Mouse (Mus musculus) brain, embryonic 14.5 days (tissue): ENCODE measurements at regions not wholly inside any gene's neighbourhood (a gene's known extent, or its start where the extent isn't known, plus 50 kb on each side); places are given as distances from the start of the nearest gene placed in this dataset.
A peak's percentile ranks its signal among the peaks of the same experiment; 100 is the strongest.

Experiments
- DNase-seq: peaks from one replicate; pipeline ENCODE4 v3.0.0-alpha.2; 2011; ENCODE audit warnings: low read depth
- CTCF ChIP-seq: fragments of 200-500 bp; IDR thresholded peaks from 2 replicates; pipeline ENCODE4 v1.5.1; 2012; ENCODE audit warnings: inconsistent platforms, mild to moderate bottlenecking, moderate library complexity, borderline replicate concordance; ENCODE audit not compliant: insufficient read depth, insufficient read length; ENCODE audit errors: extremely low read depth
- POLR2A ChIP-seq: fragments of 200-500 bp; IDR thresholded peaks from 2 replicates; pipeline ENCODE4 v1.6.1; 2012; ENCODE audit warnings: mild to moderate bottlenecking, inconsistent platforms, borderline replicate concordance; ENCODE audit not compliant: poor library complexity, insufficient read depth, insufficient read length, severe bottlenecking; ENCODE audit errors: extremely low read depth

DNA sequence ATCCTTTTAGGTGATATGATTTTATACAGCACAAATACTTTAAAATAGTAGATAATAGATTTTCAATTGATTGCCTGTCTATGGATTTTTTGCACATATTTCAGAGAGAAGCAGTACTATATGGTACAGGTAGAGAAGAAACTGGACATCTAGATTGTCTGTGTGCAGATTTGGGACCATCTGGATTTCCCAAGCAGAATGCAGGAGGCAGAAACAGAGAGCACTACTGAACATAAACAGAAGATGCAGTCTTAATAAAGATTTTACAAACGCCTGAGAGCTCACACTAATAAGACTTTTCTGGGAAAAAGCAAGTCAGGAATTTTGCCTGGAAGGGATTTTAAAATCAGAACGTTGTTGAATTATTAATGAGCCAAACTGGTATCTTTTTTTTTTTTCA is 432.9 kb downstream of the Col11a1 start:
- TF ChIP-seq POLR2A, result no peak
- TF ChIP-seq CTCF, result no peak
- no peak for DNase-seq

DNA sequence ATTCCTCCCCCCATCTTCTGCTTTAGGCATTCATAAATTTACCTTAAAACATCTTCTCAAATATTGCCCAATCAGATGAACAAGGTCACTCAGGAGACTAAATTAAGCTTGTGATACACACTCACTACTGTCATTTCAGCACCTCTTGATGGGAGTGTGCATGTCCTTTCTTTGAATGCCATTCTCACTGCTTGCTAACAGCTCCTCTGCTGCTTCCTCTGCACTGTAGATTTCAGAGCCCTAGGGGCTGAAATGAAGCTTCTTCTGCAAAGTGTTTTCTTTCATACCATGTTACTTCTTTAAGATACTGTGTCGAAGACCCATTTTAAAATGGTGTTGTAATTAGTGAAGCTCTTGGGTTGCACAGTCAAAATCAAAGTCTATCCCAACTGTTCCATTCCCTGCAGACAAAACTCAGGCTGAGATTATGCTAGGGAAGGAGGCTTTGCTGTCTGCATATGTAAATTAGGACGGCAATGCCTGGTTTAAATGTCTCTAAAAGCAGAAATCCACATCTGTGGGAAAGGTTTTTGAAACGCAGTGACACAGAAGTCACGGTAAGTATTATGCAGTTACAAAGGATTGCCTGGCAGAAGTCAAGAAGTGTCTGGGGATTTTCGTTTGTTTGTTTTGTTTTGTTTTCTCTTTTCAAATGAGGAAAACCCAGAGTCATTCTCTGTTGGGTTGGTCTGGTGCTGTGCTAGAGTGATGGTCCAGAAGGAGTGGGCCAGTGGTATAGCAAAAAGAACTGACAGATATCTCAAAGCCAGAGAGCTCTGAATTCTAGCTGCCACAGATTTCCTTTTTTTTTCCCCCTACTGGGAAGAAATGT is 433.6 kb downstream of the Col11a1 start:
- TF ChIP-seq POLR2A (no peak), CTCF (no peak)
- peak; percentile 64 for DNase-seq

DNA sequence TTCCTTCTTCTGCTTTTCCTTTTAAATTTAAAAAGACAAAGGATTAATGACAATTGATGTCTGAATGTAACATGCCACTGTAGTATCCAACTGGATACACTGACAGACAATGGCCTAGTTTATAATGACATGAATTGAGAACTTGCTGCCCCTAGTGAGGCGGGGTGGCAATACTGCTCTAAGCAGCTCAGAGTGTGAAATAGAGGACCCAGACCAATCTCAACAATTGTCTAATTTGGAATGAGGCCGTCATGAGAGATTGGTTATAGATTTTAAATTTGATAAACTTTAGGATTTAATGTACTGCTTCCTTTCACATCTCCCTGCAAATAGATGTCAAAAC is 434.2 kb downstream of the Col11a1 start:
- no peak for DNase-seq

DNA sequence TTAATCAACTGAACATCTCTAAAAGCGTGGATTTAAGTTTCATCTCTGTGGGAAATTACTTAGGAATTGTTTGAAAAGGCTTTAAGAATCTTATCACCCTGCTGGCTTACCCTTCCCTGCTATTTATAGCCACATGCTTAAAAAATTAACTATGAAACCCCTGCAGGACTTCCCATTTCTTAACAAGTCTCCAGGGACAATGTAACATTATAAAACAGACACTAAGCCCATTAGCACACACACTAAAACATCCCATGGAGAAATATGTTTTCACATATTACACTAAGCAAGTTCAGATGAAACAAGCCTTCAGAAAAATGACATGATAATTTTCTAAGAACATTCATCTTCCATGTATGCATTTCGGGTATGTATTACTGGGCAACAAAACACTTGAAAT is 420.0 kb upstream of the Olfm3 start:
- TF ChIP-seq CTCF (no peak), POLR2A (no peak)
- DNase-seq, result peak; percentile 25

More for the DNA sequence above, 434.2 kb downstream of the Col11a1 start:
- TF ChIP-seq POLR2A, result no peak
- TF ChIP-seq CTCF, result no peak

DNA sequence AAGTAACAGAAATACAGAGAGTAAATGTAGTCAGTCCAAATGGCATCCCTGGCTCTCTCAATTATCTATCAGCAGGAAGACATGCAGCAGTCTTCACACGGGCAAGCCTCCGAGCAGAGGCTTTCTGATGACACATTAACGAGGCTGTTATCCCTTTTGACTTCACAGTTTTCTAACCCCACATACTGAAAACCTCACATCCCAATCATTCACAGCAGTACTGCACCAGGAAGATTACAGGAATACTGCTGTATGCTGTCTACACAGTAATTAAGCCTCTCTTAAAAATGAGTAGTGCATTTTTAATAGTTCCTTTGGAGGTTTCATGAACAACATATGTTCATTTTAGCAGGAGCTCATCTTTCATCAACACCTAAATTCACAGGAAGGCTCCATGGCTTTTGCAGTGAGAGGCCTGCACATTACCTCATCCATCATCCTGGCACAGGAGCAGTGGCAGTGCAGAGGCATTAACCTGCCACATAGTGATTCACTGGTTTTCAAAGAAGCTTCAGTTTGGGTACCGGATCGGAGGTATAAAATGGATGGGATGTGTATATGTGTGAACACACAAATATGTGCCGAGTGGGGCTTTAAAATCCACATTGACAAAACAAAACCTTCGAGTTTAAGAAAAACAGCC is 396.1 kb upstream of the Olfm3 start:
- DNase-seq, result peak; percentile 63
- no peak for TF ChIP-seq POLR2A
- no peak for TF ChIP-seq CTCF

DNA sequence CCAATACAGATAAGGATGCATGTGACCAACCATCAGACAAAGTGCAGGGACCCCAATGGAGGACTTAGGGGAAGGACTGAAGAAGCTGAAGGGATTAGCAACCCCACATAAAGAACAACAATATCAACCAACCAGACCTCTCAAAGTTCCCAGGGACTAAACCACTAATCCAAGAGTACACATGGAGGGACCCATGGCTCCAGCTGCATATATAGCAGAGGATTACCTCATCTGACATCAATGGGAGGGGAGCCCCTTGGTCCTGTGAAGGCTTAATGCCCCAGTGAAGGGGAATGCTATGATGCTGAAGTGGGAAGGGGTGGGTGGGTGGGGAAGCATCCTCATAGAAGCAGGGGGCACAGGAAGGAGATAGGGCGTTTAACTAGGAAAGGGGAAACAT is 388.6 kb upstream of the Olfm3 start:
- no peak for DNase-seq
- TF ChIP-seq POLR2A, result no peak

DNA sequence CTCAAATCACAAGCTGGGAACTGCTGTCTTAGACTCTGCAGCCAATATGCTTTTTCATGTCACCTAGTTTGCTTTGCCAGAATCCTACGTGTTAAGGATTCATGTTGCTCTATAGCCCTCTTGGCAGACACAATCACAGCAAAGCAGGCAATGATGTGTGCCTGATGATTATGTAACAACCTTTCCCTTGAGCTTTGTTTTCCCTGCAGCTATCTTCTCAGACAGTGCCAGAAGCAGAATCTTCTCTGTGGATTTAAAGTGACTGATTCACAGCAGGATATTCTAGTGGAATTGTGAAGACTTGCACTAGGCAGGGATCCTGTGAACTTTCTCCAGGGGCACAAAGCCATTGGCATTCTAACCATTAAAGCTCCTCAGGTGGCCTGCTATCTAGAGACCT is 359.5 kb upstream of the Olfm3 start:
- DNase-seq, result peak; percentile 50
- no peak for TF ChIP-seq POLR2A
- TF ChIP-seq CTCF, result no peak

DNA sequence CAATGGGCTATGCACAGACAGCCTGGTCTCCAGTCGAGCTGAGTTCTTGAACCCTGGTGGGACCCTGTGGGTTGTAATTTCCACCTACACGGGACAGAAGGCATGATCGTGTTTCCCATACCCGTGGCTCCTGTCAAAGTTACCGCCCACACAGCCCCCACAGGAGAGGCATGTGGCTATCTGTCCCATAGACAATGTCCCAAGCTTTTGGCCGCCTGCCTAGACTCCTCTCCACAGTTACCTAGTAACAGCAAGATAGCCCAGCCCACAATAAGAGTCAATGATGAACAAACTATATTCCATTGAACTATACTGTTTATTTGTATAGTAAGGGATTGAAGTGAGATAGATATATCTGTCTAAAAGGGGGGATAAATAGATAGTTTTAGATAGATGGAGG is 356.7 kb upstream of the Olfm3 start:
- TF ChIP-seq POLR2A, result no peak
- no peak for TF ChIP-seq CTCF
- DNase-seq, result peak; percentile 7

DNA sequence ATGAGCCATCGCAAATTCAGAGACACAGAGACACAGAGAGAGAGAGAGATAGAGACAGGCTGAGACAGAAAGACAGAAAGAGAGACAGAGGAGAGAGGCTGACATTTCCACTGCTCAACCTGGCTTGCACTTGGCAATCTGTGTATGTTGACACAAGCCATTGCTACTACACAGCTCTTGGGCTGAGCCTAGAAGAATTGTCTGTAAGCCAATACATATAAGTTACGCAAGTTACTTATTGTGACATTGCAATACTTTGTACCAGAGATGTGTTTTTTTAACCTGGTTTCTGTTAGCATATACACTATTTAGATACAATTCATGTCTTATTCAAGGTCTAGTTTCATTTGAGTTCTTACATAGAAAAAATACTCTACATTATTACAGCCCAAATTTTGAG is 332.9 kb upstream of the Olfm3 start:
- no peak for DNase-seq
- TF ChIP-seq CTCF (no peak), POLR2A (no peak)
